Mouse (Mus musculus) hindbrain, embryonic 14.5 days (tissue): ENCODE data around the gene Vmn1r44. TPM values are rescaled to one million over a fixed set of nuclear protein-coding genes. Genes with fewer than 3 reads are reported as not detected.
"Not testable (repeated sequence)": the region's sequence is repeated elsewhere in the genome, so short reads cannot be mapped to it uniquely, and the experiment has no call there.

ENCODE experiments used
- ATAC-seq: fragments of 200-750 bp; cut with Nextera tagmentation; 2 replicates; pipeline ENCODE4 v1.8.0; 2017; ENCODE audit warnings: moderate number of reproducible peaks, mild to moderate bottlenecking, moderate TSS enrichment, moderate library complexity; ENCODE audit not compliant: low FRiP score
- DNase-seq: peaks from one replicate; pipeline ENCODE4 v3.0.0-alpha.2; 2015; ENCODE audit warnings: low spot score
- H3K27ac ChIP-seq: fragments of 300-500 bp; sonication (generic); 2 replicates; pipeline ENCODE4 v1.5.1; 2014; ENCODE audit warnings: mild to moderate bottlenecking, moderate library complexity
- H3K27me3 ChIP-seq: fragments of 300-500 bp; sonication (generic); 2 replicates; pipeline ENCODE4 v1.6.1; 2014; ENCODE audit warnings: mild to moderate bottlenecking, low read length, mixed read lengths; ENCODE audit not compliant: control insufficient read depth, insufficient read depth
- H3K36me3 ChIP-seq: fragments of 300-500 bp; sonication (generic); replicated peaks from 2 replicates; pipeline ENCODE4 v1.6.1; 2014; ENCODE audit not compliant: control insufficient read depth, insufficient read depth
- H3K4me1 ChIP-seq: fragments of 300-500 bp; sonication (generic); replicated peaks from 2 replicates; pipeline ENCODE4 v1.6.1; 2014; ENCODE audit warnings: antibody characterized with exemption, low read length, mixed read lengths; ENCODE audit not compliant: control insufficient read depth, insufficient read depth
- H3K4me2 ChIP-seq: fragments of 300-500 bp; sonication (generic); replicated peaks from 2 replicates; pipeline ENCODE4 v1.6.1; 2014; ENCODE audit warnings: mild to moderate bottlenecking, moderate library complexity
- H3K4me3 ChIP-seq: fragments of 300-500 bp; sonication (generic); replicated peaks from 2 replicates; pipeline ENCODE4 v1.5.1; 2014; ENCODE audit warnings: mild to moderate bottlenecking, low read length
- H3K9ac ChIP-seq: fragments of 300-500 bp; sonication (generic); 2 replicates; pipeline ENCODE4 v1.6.1; 2014
- H3K9me3 ChIP-seq: fragments of 300-500 bp; sonication (generic); 2 replicates; pipeline ENCODE4 v1.6.1; 2016; ENCODE audit warnings: low read length; ENCODE audit not compliant: control insufficient read depth
- WGBS: fragments of 180-500 bp; shearing (Covaris S2); extraction: QIAGEN DNeasy Blood & Tissue Kit; methylation state at CpG from one replicate; pipeline ENCODE4 v1.1.7; 2014; 5-methylcytosine and 5-hydroxymethylcytosine counted together
- polyA plus RNA-seq: library from polyadenylated mRNA; unstranded; fragments of >200 nt; fragmentation: Nextera tagmentation; extraction: Ambion mirVana; gene quantifications from 2 replicates; pipeline ENCODE4 v1.2.1, GENCODE M21; 2014

The Vmn1r44 gene
- not detected in 2 replicates for polyA plus RNA-seq

DNA sequence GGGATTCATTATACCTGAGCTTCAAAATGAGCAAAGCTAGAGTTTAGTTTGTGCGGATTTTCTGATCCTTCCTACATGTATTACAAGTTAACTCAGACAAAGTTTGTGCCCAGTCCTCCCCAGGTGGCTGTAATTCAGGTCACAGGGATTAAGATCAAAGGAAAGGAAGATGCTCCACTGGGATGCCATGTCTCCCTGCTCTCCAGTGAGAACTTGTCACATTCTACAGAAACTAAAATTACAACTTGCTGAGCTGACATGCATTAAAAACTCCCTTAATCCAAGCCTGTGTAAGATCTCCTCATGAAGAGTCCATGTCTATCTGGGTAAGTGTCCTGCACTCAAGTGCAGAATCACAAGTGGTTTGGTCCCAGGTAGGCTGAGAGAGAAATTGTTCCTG, at the start of gene Vmn1r44:
Gene Vmn1r44, plus strand, starts transcription at position 301 of the 400 bp plus-strand sequence.
- Histone ChIP-seq H3K9me3 (peaks cover 5% of the 10 kb centered on the region; the same call in 1 of the 2 replicates), H3K27me3 (no peaks in the 10 kb centered on the region), H3K4me2 (no peak within 1 kb of the TSS), H3K36me3 (no peaks in the 10 kb centered on the region), H3K27ac (no peak within 1 kb of the TSS), H3K4me1 (no peaks in the 10 kb centered on the region), H3K4me3 (no peak within 1 kb of the TSS), H3K9ac (no peak within 1 kb of the TSS)
- DNase-seq (no peak), ATAC-seq (no peak)
- 85% methylated on average over 1 of the region's 1 CpGs for whole genome bisulfite sequencing

DNA sequence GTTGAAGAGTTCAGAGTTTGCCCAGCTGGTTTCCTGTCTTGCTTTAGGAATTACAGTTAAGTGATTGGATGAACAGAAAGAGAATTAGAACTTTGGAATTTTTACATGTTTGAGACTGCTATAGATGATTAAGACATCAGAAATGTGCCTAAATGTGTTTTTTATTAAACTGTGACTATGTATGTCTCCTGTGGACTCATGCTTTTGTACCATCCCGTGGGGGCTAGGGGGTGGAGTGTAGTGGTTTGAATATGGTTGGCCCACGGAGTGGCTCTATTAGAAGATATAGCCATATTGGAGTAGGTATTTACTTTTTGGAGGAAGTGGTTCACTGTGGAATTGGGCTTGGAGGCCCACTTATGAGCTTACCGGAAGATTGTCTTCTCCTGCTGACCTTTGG, 25.9 kb upstream of the Vmn1r44 start:
- WGBS, result 79% methylated on average over 3 of the region's 3 CpGs
- no peak overlapping the region for H3K9ac ChIP-seq
- H3K36me3 ChIP-seq, result no peaks in the 10 kb centered on the region
- peaks cover 4% of the 10 kb centered on the region; the same call in 1 of the 2 replicates for H3K9me3 ChIP-seq
- H3K4me3 ChIP-seq, result no peak overlapping the region
- ATAC-seq (no peak), DNase-seq (no peak)
- no peaks in the 10 kb centered on the region for H3K4me1 ChIP-seq
- no peak overlapping the region for H3K27ac ChIP-seq
- no peak overlapping the region for H3K4me2 ChIP-seq
- no peaks in the 10 kb centered on the region for H3K27me3 ChIP-seq

DNA sequence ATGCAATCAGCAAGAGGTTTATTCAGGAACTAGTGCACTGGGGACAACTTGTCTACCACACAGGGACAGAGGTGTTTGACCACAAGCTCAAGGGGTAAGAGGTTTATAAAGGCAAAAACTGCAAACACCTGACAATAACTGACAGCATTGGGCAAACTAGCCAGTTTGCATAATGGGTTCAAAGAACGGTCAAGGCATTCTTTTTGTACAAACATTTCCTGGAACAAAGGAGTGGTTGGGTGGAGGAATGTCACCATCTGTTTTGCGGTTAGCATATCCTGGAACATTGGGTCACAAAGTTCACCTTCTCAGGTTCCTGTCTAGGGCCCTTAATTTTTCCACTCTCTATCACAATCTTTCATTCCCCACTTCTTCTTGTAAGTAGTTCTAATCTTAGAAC, 23.6 kb upstream of the Vmn1r44 start:
- H3K36me3 ChIP-seq, result no peaks in the 10 kb centered on the region
- H3K4me2 ChIP-seq, result no peak overlapping the region
- ATAC-seq (no peak), DNase-seq (no peak)
- no peak overlapping the region for H3K9ac ChIP-seq
- H3K27ac ChIP-seq, result no peak overlapping the region
- H3K9me3 ChIP-seq, result peaks cover 24% of the 10 kb centered on the region
- no peaks in the 10 kb centered on the region for H3K4me1 ChIP-seq
- H3K27me3 ChIP-seq, result no peaks in the 10 kb centered on the region
- no peak overlapping the region for H3K4me3 ChIP-seq
- 91% methylated on average over 2 of the region's 2 CpGs for WGBS

DNA sequence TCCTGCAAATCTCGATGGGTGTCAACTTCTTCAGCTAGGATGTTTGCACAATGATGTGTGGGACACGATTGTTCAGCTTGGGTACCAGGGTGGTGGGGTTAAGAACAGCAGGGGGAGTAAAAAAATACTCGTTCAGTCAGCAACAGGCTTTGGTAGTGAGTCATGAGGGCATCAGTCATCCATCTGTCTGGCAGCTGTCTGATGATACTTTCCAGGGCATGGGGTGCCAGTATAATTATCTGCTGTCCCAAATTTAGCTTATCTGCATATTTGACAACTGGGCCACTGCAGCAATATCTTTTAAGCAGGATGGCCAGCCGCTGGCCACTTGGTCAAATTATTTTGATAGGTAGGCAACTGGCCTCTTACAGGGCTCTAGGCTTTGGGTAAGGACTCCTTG, 19.7 kb upstream of the Vmn1r44 start:
- ATAC-seq (no peak), DNase-seq (no peak)
- H3K9ac ChIP-seq, result no peak overlapping the region
- no peak overlapping the region for H3K27ac ChIP-seq
- WGBS, result 77% methylated on average over 4 of the region's 4 CpGs
- no peaks in the 10 kb centered on the region for H3K4me1 ChIP-seq
- no peak overlapping the region for H3K4me3 ChIP-seq
- no peaks in the 10 kb centered on the region for H3K27me3 ChIP-seq
- H3K9me3 ChIP-seq, result peaks cover 44% of the 10 kb centered on the region
- no peak overlapping the region for H3K4me2 ChIP-seq
- H3K36me3 ChIP-seq, result no peaks in the 10 kb centered on the region

DNA sequence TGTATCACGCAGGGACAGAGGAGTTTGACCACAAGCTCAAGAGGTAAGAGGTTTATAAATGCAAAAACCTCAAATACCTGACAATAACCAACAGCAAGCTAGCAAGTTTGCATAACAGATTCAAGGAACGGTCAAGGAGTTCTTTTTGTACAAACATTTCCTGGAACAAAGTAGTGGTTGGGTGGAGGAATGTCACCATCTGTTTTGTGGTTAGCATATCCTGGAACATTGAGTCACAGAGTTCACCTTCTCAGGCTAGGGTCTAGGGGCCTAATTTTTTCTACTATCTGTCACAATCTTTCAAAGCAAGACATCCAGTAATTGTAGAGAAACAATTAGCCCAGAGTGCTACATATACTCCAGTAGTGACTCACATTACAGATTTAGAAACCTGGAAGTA, 16.2 kb upstream of the Vmn1r44 start:
- no peaks in the 10 kb centered on the region for H3K36me3 ChIP-seq
- no peak overlapping the region for H3K27ac ChIP-seq
- no peak for DNase-seq
- no peak for ATAC-seq
- no peak overlapping the region for H3K9ac ChIP-seq
- peaks cover 40% of the 10 kb centered on the region for H3K9me3 ChIP-seq
- no peak overlapping the region for H3K4me3 ChIP-seq
- WGBS, result 93% methylated on average over 2 of the region's 2 CpGs
- H3K27me3 ChIP-seq, result no peaks in the 10 kb centered on the region
- no peak overlapping the region for H3K4me2 ChIP-seq
- no peaks in the 10 kb centered on the region for H3K4me1 ChIP-seq

DNA sequence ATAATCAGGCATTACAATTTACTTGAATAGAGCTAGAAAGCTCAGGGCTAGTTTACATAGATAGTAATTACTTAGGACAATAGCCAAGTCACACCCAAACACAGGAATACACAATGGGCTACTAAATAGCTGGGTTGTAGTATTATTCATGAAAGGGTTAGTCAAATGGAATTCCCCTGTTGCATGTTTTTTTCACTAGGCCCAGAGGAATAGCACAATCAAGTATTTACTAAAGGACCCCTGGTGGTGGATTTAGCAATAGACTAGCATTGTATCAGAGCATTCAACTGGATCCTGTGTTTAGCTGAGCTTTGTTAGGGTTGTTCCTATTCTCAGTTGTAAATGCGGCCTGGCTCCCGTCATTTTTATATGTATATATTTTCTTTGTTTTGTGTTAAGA, 15.5 kb upstream of the Vmn1r44 start:
- Histone ChIP-seq H3K4me2 (no peak overlapping the region), H3K27me3 (no peaks in the 10 kb centered on the region), H3K4me1 (no peaks in the 10 kb centered on the region), H3K4me3 (no peak overlapping the region), H3K27ac (no peak overlapping the region), H3K36me3 (no peaks in the 10 kb centered on the region), H3K9me3 (peaks cover 35% of the 10 kb centered on the region), H3K9ac (no peak overlapping the region)
- 91% methylated on average over 2 of the region's 2 CpGs for WGBS
- ATAC-seq, result no peak
- no peak for DNase-seq

DNA sequence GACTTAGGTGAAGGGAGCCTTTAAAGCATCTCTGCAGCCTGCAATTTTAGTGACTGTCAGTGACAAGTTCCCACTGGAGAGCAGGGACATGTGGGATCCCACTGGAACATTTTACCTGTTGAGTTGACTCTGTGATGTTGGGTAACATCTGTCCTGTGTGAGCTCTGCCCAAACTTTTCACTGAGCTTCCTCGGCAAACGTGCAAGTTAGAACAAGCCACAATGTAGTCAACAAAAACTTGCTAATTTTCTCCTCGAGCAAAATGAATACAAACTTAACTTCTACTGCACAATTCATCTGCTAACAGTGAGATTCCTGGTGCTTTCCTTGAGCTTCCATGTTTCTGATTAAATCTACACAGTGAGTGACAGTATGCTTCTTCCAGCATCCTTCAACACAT, 7.1 kb upstream of the Vmn1r44 start, which contains the start of the genes Vmn1r42 and Vmn1r43:
Gene Vmn1r42, minus strand, starts transcription at position 101 of the 400 bp plus-strand sequence.
Gene Vmn1r43, minus strand, starts transcription at position 101 of the 400 bp plus-strand sequence.
- DNase-seq, H3K4me1 ChIP-seq, H3K9ac ChIP-seq, H3K27me3 ChIP-seq, H3K4me3 ChIP-seq, ATAC-seq, H3K9me3 ChIP-seq, H3K27ac ChIP-seq, H3K4me2 ChIP-seq, H3K36me3 ChIP-seq: not testable (repeated sequence)
- WGBS, result 82% methylated on average over 3 of the region's 3 CpGs

DNA sequence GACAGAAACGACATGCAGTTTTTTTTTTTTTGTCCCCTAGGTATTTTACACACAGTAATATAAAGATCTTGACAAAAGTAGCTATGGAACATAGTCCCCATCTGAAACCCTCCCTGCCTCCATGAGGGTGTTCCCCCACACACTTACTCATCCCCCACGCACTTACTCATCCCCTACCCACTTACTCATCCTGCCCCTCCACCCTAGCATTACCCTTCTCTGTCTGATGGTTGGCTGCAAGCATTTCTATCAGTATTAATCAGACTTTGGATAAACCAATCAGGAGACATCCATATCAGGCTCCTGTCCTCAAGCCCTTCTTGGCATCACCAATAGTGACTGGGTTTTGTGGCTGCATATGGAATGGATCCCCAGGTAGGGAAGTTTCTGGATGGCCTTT, 6.5 kb upstream of the Vmn1r44 start:
- no peaks in the 10 kb centered on the region for H3K4me1 ChIP-seq
- H3K9me3 ChIP-seq, result peaks cover 9% of the 10 kb centered on the region
- no peaks in the 10 kb centered on the region for H3K27me3 ChIP-seq
- H3K4me2 ChIP-seq, result no peak overlapping the region
- no peak for ATAC-seq
- no peak overlapping the region for H3K9ac ChIP-seq
- no peaks in the 10 kb centered on the region for H3K36me3 ChIP-seq
- no peak overlapping the region for H3K4me3 ChIP-seq
- DNase-seq, result no peak
- WGBS, result 81% methylated on average over 2 of the region's 2 CpGs
- H3K27ac ChIP-seq, result no peak overlapping the region

DNA sequence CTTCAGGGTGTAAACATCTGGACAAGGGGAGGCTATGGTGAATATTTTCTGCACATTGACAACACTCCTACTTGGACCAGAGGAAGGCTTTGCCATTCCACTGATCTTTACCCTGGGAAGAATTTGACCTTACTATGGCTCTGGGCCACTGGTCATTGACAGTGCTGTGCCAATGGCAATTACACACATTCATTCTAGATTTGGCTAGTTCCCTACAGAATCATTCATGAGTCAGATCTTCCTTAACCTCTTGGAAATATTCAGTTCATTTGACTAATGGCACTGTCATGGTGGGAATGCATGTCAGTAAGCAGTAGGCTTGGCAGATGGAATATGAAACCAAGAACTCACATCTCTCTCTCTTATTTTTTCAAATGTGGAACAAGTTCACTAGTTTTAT, 2.6 kb upstream of the Vmn1r44 start:
- H3K4me3 ChIP-seq, result no peak overlapping the region
- ATAC-seq (no peak), DNase-seq (no peak)
- H3K4me2 ChIP-seq, result no peak overlapping the region
- H3K36me3 ChIP-seq, result no peaks in the 10 kb centered on the region
- no peak overlapping the region for H3K9ac ChIP-seq
- no peaks in the 10 kb centered on the region for H3K4me1 ChIP-seq
- peaks cover 9% of the 10 kb centered on the region for H3K9me3 ChIP-seq
- H3K27ac ChIP-seq, result no peak overlapping the region
- no peaks in the 10 kb centered on the region for H3K27me3 ChIP-seq

DNA sequence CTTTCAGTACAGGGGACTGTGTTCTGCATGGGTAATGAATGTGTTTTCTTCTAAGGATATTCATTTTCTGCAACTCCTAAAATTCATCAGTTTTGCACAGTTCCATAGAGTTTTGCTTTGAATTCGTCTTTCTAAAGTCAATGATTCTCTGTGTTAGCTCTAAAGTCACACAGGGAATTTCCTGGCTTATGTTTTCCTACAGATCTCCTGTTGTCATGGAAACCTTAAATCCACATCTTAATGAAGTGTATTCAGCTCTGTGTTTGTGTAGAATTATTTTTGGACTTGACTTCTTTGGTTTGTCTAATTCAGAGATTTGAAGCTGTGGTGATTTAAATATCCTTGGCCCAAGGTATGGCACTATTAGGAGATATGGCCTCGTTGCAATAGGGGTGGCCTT, 352 bp downstream of the Vmn1r44 start:
- peaks cover 5% of the 10 kb centered on the region; the same call in 1 of the 2 replicates for H3K9me3 ChIP-seq
- no peak overlapping the region for H3K4me2 ChIP-seq
- 52% methylated on average over 2 of the region's 2 CpGs for WGBS
- no peaks in the 10 kb centered on the region for H3K27me3 ChIP-seq
- DNase-seq, result no peak
- H3K9ac ChIP-seq, result no peak overlapping the region
- no peaks in the 10 kb centered on the region for H3K4me1 ChIP-seq
- no peaks in the 10 kb centered on the region for H3K36me3 ChIP-seq
- H3K27ac ChIP-seq, result no peak overlapping the region
- H3K4me3 ChIP-seq, result no peak overlapping the region
- no peak for ATAC-seq
